Mouse (Mus musculus) urinary bladder, adult 18-20 months (tissue): ENCODE data around the gene Aff3.

Source experiments
- DNase-seq, 2 experiments: peaks; one replicate each; pipeline ENCODE4 v3.0.0; 2022; ENCODE audit warnings: low spot score in 2 of 2, mixed read lengths in 2 of 2

Gene Aff3

DNA sequence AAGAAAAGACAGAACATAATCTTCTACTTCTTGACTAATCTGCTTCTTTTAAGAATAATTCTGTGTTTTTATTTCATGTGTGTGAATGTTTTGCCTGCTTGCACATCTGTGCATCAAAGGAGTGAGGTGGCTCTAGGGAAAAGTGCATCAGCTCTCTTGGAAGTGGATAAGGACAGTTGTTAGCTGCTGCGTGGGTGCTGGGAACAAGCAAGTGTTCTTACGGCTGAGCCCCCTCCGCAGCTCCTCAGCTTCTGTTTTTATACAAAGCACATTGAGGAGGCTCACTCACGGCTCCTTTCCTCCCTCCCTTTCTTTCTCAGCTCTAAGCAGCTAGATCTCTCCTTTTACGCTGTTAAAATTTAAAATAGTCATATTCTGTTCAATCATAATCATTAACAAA, 340.5 kb downstream of the Aff3 start:
- no peak for DNase-seq

DNA sequence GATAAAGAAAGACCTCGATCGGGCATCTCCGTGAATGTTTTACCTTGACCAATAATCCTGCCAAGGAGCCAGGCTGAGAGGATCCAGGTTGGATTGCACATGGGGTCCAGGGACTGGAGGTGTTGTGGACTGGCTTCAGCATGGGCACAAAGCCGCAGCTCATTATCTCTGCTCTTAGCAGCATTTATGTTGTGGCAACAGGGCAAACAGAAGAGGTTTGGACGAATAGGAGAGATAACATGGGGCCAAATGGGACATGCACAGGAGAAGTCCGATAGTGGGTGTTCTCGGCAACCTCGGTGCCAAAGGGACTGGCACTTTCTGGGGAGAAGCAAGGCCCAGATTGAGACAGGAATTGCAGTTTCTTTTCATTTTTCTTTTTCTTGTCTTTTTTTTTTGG, 342.9 kb downstream of the Aff3 start:
- DNase-seq, result no peak

DNA sequence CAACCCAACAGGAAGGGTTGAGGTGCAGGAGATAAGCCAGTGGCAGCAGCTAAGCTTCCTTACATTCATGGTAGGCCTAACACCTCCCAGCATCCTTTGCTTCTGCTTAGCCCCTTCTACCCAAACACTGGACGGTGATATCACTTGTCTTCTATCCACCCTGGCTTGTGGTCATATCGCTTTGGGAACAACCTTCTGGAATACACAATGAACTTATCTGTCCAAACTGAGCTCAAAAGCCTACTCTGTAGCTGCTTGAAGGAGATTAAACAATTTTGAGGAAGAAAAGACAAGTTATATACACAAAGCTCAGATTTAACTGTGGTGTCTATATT, 343.8 kb downstream of the Aff3 start:
- DNase-seq, result no peak

DNA sequence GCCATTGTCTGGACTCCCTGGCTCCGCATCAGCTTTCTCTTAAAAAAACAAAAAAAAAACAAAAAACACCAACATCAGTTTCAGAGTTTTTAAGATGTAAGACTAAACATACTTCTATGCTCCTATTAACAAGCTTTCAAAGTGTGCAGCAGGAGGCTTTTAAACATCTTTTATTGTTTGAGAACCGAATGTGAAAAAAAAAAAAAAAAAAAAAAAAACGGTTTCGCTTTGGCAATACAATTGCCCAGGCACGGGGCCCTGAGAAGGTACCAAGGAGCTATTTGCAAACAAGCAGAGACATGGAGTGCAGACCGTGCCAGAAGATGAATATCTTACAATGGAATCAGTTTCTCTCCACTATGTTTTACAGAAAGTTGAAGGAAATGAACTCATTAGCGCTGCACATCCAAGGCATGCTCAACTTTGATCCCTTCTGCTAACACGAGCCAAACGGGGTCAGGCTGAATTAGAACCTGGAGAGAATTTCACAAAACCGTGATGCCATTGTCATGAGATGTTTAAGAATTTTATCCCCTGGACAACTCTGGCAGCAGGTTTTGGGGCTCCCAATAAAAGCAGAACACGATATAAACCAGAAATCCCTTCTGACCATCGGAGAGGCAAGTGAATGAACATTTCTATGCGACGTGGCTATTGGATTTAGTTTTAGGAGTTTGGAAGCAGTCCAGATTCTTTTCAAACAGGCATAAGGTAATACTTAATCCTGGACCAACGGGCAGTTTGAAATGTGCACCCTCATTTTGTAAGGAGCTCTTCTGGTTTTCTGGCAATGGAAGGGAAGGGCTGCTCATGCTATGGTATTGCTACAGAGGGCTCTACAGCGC, 344.4 kb downstream of the Aff3 start:
- no peak for DNase-seq

DNA sequence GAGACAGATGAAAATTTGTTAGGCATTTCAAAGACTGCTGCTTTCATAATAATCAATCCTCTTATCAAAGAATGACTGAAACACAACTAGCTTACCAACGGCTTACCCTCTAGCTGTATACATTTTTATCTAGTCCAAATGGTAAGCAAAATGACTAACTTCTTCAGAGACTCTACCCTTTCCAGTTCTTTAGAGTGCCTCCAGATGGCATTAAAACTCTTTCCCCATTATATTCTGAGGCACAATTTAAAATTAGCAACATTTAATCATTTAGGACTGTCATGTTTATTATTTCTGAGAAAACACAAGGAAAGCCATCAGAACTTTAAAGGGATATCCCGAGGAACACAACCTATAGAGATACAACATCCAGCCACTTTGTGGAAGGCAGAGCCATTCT, 346.1 kb downstream of the Aff3 start:
- DNase-seq, result no peak

DNA sequence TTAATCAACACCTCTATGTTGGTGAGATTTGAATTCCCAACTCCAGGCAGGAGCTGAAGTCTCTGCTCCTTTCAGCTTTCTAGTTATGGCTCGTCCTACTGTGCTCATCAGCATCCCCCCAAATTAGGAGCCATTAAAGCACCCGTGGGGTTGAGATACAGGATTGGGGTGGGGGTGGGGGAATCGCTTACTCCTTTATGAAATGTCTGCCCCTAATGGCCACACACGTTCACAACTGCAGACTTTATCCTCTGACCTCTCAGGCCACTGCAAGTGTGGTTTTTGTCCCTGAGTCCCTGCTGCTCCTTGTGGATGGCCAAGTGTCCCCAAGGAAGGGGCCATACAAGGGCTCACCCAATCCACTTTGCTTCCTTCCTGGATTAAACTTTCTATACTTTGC, 348.8 kb downstream of the Aff3 start:
- DNase-seq, result no peak

DNA sequence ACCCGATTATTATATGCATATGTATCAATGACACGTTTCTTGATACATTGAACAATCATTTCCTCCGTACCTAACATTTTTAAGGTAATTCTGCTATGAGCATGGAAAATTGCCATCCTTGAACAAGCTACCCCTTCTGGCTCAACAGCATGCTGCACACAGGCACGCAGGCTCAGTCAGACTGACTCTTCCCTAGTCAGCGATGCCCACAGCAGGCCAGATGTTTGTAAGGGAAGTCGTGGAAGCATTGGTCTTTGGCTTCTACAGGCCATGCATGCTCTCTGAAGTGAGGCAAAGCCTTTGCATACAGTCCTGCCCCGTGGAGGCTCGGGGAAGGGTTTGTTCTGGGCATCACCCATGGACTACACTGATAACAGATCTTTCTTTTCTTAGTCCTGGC, 354.3 kb downstream of the Aff3 start:
- DNase-seq, result no peak

DNA sequence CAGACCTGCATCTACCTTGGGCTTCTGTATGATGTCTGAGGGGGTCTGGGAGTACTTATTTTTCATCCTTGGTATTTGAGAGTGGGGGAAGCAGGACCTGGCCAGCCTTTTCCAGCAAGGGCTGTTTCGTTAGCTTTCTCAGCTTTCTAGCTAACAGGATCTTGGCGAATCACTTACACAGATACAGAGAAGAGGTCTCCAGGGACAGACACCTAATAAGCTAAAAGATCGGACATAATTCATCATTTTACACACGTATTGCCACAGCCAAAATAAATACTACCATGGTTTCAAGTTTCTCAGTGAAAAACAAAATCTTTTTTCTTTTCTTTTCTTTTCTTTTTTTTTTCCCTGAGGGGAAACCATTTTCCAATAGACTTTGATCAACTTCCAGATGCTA, 354.7 kb downstream of the Aff3 start:
- DNase-seq, result no peak

DNA sequence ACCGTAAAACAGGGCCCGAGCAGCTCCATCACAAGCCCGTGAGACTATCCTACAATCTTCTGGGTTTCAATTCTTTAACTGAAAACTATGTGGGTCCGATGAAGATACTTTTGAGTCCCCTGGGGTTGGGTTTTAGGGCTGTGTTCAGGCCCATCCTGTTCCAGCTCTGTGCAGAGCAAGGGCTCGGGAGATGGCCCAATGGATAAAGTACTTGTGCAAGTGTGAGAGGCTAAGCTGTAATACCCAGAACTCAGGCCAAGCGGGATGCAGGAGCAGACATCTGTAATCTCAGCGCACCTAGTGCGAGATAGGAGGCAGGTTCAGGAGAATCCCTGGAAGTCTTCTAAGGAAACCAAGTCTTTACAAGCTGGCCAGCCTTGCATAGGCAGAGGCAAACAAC, 355.4 kb downstream of the Aff3 start:
- no peak for DNase-seq

DNA sequence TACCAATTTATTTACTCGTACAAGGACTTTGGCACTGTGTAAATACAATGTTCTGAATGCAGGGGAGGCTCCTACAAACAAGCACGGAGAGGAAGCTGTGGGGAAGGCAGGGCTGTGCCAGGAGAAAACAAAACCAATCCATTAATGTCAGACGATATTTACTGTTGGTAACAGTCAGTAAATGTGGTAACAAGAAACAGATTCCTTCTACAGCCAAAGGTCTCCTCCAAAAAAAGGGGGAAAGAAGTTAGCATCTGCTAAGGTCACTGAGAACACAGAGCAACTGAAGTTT, 356.1 kb downstream of the Aff3 start:
- no peak for DNase-seq

DNA sequence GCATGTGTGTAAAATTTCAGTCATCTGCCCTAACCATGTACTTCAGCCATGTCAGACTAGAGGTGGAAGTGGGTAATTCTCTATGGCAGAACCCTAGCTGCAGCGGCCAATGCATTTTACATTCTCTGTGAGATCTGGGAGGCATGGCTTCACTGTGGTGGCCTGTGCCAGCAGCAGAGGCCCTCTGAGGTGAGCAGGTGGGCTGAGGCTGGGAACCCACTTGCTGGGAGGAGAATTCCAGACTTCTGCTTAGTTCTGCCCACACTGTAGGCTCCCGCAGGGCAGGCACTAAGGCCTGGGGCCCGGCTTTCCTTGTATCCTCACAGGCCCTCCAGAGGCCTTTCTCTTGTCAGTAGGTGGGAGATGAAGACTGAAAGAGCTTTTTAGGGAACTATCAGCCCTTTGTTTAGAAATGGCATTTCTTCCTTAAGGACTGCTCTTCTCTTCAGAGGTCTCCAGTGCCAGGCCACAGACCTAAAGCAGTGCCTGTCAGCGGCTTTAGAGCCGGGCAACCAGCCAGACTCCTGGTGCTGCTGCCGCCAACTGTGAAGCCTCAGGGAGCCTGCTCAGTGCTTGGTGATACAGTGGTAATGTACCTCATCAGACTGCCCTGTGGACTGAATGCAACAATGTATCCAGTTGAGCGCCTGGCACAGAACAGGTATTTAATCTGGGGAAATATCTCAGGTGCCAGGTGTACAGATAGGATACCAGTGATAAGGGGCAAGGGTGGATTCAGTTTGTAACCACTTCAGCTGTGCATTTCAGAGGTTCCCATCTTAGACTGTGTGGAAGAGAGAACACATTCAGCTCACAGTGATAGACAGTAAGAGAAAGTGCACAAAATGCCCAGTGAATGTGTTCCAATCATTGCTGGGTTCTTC, 356.7 kb downstream of the Aff3 start:
- DNase-seq, result no peak

DNA sequence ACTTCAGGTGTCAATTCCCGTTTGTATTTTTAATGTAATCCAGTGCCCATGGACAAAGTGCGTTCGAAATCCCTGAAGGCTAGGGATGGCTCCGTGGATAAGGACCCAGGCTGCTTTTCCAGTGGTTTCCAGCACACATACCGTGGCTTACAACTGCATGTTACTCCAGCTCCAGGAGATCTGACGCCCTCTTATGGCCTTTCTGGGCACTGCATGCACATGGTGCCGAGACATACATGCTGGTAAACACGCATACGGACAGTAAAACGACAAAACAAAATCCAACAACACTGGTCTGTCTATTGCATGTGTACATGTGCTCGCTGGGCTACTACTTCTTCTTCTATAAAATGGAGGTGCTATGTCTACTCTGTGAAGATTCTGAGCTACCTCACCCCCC, 357.5 kb downstream of the Aff3 start:
- DNase-seq, result no peak

DNA sequence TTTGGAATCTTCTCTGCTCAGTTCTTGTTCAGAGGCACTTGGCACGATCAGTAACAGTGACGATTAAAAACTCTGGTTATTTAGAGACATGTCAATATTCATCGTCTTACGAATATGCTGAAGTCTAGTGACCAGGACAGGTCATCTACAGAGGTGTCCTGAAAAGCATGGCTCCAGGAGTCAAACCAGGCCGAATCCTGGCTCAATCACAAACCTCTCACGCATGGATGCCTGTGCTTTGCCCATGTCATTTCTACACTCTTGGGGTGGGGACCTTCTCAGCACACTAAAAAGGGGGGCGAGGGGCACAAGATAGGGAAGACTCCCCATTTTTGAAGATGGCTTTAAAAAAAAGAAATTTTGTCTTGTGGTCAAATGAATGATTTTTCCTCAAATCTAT, 358.6 kb downstream of the Aff3 start:
- DNase-seq, result no peak

DNA sequence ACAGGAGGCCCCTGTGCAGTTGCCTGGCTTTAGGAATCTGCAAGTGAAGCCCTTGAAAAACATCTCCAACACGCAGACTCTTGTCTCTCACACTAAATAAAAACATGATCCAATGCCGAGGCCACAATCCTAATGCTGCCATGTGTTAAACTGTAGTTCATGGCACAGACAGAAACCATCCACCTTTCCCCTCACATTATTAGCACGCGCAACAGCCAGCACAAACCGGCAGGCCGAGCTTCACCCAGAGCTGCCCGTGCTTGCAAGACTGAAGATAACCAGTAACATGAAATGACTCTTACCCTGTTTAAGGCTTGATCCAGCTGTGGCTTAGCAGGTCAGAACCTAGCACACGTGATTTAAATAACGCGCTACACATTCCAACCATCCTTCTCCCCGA, 360.4 kb downstream of the Aff3 start:
- DNase-seq, result no peak

DNA sequence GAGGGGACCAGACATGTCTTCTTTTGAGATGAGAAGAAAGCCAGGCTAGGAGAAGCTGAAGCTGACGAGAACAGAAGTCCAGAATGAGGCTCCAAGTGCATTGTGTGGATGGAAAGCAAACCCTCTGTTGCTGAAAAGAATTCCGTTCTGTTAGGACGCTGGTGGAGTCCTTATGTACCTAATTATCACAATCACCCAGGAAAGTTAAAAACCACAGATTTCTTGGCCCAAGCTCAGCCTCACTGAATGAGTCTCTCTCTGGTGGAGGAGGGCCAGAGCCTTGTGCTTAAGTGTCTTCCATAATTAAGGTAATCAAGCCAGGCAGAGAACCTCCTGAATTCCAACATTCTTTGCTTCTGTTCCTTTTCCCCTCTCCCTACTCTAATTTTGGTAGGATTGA, 366.5 kb downstream of the Aff3 start:
- DNase-seq, result no peak

DNA sequence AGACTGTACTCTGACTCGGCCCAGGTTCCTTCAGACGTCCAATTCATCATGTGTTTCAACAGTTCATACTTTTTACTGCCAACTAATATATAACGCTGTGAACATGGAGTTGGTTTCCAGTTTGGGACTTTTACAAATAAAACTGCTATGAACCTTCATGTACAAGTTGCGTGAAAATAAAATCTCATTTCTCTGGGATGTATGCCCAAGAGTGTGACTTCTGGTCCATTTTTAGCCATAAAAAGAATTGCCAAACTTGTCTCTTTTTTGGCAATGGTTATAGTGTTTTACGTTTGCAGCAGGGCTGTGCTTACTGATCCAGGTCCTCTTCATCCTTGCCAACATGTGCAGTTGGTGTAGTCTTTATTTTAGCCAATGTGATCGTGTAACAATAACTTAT, 369.8 kb downstream of the Aff3 start:
- DNase-seq, result no peak

DNA sequence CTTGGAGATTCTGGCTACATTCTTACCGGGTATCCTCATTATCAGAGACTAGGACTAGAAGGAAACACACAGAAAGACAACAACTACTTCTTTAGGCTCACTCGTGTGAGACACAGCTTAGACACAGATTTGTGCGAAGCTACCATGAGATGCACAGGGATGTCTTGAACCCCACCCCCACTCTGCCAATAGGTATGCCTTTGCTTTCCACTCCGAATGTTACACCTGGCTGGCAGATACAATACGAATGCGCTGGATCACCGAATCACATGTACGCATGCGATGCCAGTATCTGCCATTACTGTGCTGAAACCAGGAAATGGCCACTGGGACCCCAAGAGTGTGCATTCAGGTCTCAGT, 370.4 kb downstream of the Aff3 start:
- no peak for DNase-seq

DNA sequence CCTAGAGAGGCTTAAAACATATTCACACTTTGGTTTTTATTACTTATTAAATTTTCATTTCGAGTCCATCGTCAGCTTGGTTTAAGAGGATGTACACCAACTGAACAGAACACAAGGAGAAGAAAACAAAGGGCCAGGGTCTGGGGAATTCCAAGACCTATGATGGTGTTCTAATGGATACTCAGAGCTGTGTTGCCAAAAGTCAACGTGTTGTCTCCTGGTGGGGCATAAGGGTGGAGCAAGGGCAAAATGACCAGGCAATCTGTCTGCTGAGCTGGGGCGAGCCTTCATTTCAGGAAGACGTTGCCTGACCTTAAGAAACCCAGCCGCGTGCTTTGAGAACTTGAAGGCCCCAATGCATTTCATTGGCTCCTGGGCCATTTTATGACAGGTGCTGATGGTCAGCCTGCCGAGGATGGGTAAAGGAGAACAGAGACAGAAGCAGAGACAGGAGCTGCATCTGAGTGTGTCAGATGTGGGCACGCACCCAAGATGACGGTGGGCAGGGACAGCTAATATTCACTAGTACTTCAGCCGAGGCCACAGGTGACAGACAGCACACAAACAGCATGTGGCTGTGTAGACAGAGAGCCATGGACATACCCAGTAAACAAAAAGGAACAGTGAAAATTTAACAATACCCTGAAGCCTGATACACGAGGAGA, 371.0 kb downstream of the Aff3 start:
- no peak for DNase-seq

DNA sequence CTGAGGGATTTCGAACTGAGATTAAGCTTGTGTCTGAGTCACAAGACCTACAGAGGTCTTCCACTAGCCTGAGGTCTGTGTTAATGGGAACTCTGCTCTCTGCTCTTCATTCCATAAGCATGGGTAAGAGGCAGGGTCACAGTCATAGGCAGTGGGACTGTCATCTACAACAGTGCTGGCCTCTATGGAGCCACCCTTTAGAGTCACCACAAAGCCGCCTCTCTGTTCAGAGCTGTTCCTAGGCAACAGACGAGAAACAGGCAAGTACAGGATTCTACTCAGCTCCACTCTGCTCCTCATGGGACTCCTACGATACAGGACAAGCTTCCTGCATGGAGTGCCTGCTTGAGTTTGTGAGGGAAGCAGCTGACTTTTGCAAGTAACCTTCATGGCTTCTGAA, 371.9 kb downstream of the Aff3 start:
- no peak for DNase-seq

DNA sequence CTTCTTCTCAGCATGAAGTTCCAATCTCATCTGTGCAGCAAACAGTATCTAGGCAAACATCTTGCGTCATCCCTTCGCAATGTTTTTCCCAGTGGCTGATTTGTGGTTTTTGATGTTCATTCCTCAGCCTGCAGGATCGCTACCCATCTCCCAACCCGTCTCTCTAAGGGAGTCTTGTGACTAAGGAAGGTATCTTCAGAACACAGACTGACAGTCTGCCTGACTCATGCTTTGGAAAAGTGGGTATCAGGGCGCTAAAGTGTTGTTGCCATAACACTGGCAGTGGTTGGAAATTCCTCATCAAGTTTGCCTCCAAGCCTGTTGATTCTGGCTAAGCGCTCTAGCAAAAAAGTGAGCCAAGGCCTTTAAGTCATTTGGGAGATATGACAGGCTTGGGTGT, 372.8 kb downstream of the Aff3 start:
- DNase-seq, result no peak

DNA sequence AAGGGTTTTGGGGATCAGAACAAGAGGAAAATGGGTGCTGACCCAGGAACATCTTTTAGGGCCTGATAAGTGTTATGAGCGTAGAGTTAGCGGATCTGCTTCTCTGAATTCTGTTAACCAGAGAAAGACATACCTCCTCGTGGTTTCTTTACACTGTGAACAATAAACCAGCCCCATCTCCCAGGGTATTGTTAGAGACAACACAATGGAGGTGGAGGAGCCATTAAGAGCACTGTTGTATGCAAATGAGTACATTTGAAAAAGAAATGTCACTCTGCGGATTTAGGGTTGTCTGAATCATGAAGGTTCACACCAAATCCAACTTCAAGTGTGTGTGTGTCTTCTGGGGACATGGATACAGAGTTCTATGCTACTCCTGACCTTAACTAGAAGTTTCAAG, 373.3 kb downstream of the Aff3 start:
- no peak for DNase-seq

DNA sequence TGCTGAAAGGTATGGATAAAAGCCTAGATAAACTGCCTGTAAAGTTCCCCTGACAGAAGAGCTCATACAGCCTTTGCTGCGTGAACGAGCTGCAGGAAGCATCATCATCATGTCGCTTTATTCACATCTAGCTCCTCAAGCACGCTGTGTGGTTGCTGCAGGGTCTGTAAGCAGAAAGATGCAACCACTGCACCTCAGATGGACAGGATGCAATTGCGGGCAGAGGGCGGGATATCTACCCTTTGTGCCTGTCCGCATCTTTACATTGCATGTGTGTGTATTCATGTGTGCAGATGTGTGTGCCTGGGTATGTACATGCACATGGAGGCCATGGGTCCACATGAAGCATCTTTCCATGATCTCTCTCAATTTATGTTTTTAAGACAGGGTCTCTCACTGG, 373.9 kb downstream of the Aff3 start:
- DNase-seq, result no peak

DNA sequence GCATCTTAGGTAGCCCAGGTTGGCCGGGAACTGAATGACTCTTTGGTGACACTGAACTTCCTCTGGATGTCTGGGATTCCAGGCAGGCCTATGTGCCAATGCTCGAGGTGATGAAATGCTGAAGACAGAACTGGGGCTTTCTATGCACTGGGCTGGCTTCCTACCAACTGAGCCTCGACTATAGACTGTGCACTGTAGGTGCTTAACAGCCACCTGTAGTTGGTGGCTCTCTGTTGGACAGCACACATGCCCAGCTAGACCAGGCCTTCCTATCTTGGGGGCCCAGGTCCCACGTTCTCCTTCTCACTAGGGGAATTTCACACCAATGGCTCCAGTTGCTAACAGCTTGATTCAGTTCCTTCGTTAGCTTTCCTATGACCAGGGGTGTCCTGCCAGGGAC, 374.9 kb downstream of the Aff3 start:
- no peak for DNase-seq
